Mouse (Mus musculus) frontal cortex, postnatal 36 days (tissue): Measurements from ENCODE around the gene Cmc1.

Source experiments
- DNase-seq, 2 experiments: peaks; one replicate each; pipeline ENCODE4 v3.0.0; 2022; ENCODE audit warnings: low spot score in 2 of 2

Cmc1 gene

GRCm38 (mm10) chr9:118149407-118150402 lies at the start of gene Cmc1:
Gene Cmc1, minus strand, starts transcription at chr9:118150177.
- DNase-seq = peak; percentile 92 to 95

GRCm38 (mm10) chr9:118198557-118198956 lies 48.6 kb upstream of the Cmc1 start:
- no peak for DNase-seq

- DNase-seq = no peak
These were observed 46.8 kb upstream of the Cmc1 start for GRCm38 (mm10) chr9:118196661-118197390.

- no peak for DNase-seq
These were observed 43.3 kb upstream of the Cmc1 start for GRCm38 (mm10) chr9:118193263-118193662.

GRCm38 (mm10) chr9:118191276-118191675 lies 41.3 kb upstream of the Cmc1 start:
- no peak for DNase-seq

- no peak for DNase-seq
These were observed 38.4 kb upstream of the Cmc1 start for GRCm38 (mm10) chr9:118188374-118188773.

- no peak for DNase-seq
These were observed 37.4 kb upstream of the Cmc1 start for GRCm38 (mm10) chr9:118187420-118187819.

- DNase-seq = no peak
These were observed 36.8 kb upstream of the Cmc1 start for GRCm38 (mm10) chr9:118186776-118187175.

- DNase-seq = no peak
These were observed 29.4 kb upstream of the Cmc1 start for GRCm38 (mm10) chr9:118179136-118180025.

- DNase-seq = no peak
These were observed 26.7 kb upstream of the Cmc1 start for GRCm38 (mm10) chr9:118176687-118177086.

GRCm38 (mm10) chr9:118175411-118175810 lies 25.4 kb upstream of the Cmc1 start:
- DNase-seq = no peak

GRCm38 (mm10) chr9:118173086-118173485 lies 23.1 kb upstream of the Cmc1 start:
- no peak for DNase-seq

- DNase-seq = no peak
These were observed 18.6 kb upstream of the Cmc1 start for GRCm38 (mm10) chr9:118168544-118168943.

- no peak for DNase-seq
These were observed 17.6 kb upstream of the Cmc1 start for GRCm38 (mm10) chr9:118167606-118168005.

GRCm38 (mm10) chr9:118161536-118161935 lies 11.6 kb upstream of the Cmc1 start:
- no peak for DNase-seq

- DNase-seq = no peak
These were observed 10.0 kb upstream of the Cmc1 start for GRCm38 (mm10) chr9:118159936-118160335.

- no peak for DNase-seq
These were observed 8.2 kb upstream of the Cmc1 start for GRCm38 (mm10) chr9:118158201-118158600.

GRCm38 (mm10) chr9:118157234-118157633 lies 7.3 kb upstream of the Cmc1 start:
- no peak for DNase-seq

- no peak for DNase-seq
These were observed 4.7 kb upstream of the Cmc1 start for GRCm38 (mm10) chr9:118154666-118155065.

GRCm38 (mm10) chr9:118151221-118151507 lies 1.2 kb upstream of the Cmc1 start:
- DNase-seq = no peak

- DNase-seq = no peak
These were observed 648 bp upstream of the Cmc1 start for GRCm38 (mm10) chr9:118150429-118151220.
